Mouse (Mus musculus): ENCODE measurements around the gene Afg1l.

Gene Afg1l

DNA sequence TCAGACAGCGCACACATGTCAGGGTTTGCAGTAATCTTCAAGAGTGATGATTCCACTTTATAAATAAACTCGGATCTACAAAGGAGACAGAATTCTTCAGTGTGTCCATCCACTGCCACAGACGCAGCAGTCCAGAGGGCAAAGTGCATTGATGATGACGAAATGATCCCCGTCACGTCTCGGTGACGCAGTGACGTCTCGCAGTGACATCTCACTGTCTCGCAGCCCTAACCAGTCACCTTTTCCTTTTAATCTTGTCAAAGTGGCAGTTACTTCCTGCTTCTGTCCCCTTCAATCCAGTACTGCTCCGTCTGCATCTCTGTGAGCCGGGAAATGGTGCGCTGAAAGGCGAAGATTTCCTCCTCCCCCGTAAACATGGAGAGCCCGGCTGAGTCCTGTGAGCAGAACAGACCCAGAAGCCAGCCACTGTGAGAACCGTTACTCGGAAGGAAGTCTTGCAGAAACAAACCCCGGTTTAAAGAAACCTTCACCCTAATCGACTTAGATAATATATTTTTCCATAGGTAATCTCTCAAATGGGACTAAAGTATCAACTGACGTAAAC lies 165.1 kb downstream of the Afg1l start:
- in situ Hi-C loops (cut with MboI; ENCODE audit: low pct_unique_long_range_greater_than_20kb in 1 of 2, low sequenced_read_pairs in 2 of 2, unreplicated experiment in 1 of 2), result loop anchor here (5.0 to 25.0 kb wide), 3 partner anchors 274 to 424 kb away; partner anchors contain the start of genes Nr2e1 (in 1 of the 2) and Ostm1 (in 1 of the 2)

DNA sequence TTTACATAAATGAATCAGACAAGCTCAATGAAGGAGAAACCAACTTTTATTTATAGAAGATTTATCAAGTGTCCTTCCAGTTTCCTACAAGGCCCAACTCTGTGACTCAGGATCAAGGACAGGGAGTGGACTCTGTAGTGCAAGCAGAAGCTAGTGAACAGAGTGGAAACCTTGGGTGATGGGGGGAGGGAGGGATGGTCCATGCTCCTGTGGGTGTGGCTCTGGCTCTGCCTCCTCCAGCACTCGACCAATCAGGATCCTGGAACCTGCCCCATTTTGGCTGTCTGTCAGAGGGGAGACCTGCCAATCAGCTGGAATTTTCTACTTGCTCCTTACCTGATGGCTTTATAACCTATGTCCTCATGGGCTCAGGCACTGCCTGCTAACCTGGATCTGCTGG lies 165.8 kb downstream of the Afg1l start:
- in situ Hi-C loops (cut with MboI; ENCODE audit: low pct_unique_long_range_greater_than_20kb in 1 of 2, low sequenced_read_pairs in 2 of 2, unreplicated experiment in 1 of 2), result loop anchor here (5.0 to 25.0 kb wide), 3 partner anchors 275 to 425 kb away; partner anchors contain the start of genes Nr2e1 (in 1 of the 2) and Ostm1 (in 1 of the 2)

DNA sequence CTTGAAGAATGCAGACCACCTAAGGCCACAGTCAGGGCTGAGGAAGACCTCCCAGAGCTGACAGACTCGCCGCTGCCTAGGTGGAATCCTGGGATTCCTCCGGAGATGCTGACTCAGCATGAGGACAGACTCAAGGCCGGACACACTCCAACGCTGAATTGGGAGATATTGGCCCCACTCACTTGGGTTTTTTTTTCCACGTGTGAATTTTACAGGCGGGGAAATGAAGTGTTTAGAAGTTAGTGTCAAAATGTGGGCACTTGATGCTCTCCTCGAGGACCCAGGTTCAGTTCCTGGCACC lies 169.7 kb downstream of the Afg1l start:
- in situ Hi-C loops (cut with MboI; ENCODE audit: low pct_unique_long_range_greater_than_20kb in 1 of 2, low sequenced_read_pairs in 2 of 2, unreplicated experiment in 1 of 2), result loop anchor here (10.0 to 25.0 kb wide), 4 partner anchors 279 to 429 kb away; partner anchors contain the start of genes Nr2e1 (in 1 of the 2) and Ostm1 (in 1 of the 2)

DNA sequence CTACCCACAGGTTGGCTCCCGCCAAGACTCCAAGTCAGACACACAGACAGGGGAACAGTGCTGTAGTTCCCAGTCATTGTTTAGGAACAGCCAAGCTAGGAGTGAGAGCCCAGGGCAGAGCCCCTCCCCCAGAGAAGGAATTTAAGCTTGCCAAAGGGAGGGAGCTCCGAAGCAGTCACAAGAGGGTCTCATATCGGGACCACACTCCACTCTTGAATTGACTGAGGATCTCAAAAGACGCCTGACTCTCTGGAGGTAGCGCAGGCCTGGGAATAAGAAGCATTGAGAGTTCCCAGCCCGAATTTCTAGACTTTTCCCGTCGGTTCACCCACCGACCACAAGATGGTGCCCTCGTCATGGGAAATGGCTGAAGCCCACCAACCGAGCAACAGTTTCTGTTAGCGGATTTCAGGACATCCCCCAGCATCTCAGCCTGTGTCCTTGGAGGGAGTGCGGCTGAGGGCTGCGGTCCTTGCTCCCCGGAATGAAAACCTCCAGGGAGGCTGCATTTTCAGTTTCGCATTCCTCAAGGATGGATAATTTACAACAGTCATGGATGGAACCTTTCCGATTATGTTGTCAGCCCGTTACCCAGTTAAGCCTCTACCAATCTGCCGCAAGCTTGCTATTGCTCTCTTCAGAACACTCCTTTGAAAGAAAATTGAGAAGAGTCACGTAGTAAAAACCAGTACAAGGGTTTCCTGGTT lies 170.2 kb downstream of the Afg1l start:
- in situ Hi-C loops (cut with MboI; ENCODE audit: low pct_unique_long_range_greater_than_20kb in 1 of 2, low sequenced_read_pairs in 2 of 2, unreplicated experiment in 1 of 2), result loop anchor here (10.0 to 25.0 kb wide), 4 partner anchors 279 to 429 kb away; partner anchors contain the start of genes Nr2e1 (in 1 of the 2) and Ostm1 (in 1 of the 2)

DNA sequence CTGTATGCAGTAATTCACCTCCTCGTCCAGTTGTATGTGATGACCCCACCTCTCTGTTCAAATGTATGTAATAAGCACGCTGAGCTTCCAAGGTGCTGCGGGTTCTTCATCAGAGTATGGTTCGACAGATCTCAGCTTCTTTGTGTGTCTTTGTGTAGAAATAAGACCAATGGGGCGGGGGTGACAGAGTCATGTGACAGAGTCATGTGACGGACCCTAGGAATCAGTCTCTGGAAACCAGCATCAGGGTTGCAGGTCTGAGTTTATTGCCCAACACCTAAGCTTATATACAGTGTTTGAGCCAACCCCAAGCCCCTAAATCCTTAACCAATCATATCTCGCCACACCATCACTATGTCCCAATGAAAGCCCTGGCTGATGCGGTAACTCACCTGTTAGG lies 171.9 kb downstream of the Afg1l start:
- in situ Hi-C loops (cut with MboI; ENCODE audit: low pct_unique_long_range_greater_than_20kb in 1 of 2, low sequenced_read_pairs in 2 of 2, unreplicated experiment in 1 of 2), result loop anchor here (10.0 to 25.0 kb wide), 4 partner anchors 281 to 431 kb away; partner anchors contain the start of genes Nr2e1 (in 1 of the 2) and Ostm1 (in 1 of the 2)

DNA sequence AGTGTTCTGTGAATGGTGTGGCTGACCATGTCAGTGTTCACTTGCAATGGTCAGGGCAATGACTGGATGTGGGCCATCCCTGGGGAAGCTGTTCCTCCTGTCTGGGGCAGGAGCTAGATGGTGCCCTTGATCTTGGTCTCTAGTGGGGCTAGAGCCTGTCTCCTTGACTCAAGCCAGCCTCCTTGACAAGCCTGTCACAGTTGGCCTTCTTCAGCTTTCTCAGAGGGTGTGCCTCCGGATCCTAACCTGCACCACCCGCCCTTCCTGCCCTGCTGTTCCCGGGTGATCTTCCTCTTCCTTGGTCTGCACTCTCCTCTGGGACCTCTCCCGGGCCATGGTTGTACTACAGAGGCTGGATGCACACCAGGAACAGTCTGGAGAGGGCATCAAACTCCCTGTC lies 177.6 kb downstream of the Afg1l start:
- in situ Hi-C loops (cut with MboI; ENCODE audit: low pct_unique_long_range_greater_than_20kb in 1 of 2, low sequenced_read_pairs in 2 of 2, unreplicated experiment in 1 of 2), result loop anchor here (10.0 to 25.0 kb wide), 4 partner anchors 286 to 436 kb away; partner anchors contain the start of genes Nr2e1 (in 1 of the 2) and Ostm1 (in 1 of the 2)

DNA sequence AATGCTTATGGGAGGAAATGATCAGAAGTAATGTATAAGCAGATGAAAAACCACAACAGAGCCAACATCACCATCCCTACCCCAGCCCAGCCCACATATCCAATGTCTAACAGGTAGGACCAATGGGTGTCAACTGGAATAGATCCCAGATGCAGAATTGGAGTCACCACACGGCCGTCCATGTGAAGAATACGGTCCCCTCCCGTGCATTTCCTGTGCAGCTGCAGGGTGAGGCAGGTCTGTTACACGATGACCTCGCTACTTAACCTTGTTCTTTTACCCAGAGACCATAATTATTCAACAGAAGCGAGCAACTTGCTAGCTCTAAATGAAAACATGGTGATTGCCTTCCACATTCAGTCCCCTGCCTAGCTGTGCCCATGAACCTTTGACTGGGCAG lies 178.4 kb downstream of the Afg1l start:
- in situ Hi-C loops (cut with MboI; ENCODE audit: low pct_unique_long_range_greater_than_20kb in 1 of 2, low sequenced_read_pairs in 2 of 2, unreplicated experiment in 1 of 2), result loop anchor here (5.0 to 25.0 kb wide), 12 partner anchors 163 to 588 kb away; partner anchors contain the start of genes Ccdc162 (in 1 of the 2), Cep57l1 (in 1 of the 2), Nr2e1 (in 1 of the 2) and Ostm1 (in 1 of the 2)

DNA sequence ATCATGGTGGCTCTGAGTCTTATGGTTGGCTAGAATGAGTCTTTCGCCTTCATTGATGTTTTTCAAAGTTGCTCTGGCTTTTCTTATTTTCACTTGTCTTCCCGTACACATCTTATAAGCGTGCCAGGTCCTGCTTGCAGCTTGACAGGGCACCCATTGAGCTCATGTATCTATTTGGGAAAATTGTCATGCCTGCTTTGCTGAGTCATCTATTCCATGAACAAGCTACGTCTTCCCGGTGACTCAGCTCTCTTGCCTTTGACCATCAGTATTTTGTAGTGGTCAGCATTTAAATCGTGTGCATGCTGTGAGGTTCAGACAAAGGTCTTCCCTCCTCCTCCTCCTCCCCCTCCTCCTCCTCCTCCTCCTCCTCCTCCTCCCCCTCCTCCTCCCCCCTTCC lies 178.9 kb downstream of the Afg1l start:
- in situ Hi-C loops (cut with MboI; ENCODE audit: low pct_unique_long_range_greater_than_20kb in 1 of 2, low sequenced_read_pairs in 2 of 2, unreplicated experiment in 1 of 2), result loop anchor here (5.0 to 25.0 kb wide), 8 partner anchors 162 to 587 kb away; partner anchors contain the start of genes Ccdc162 (in 1 of the 2), Cep57l1 (in 1 of the 2) and Sesn1 (in 1 of the 2)

DNA sequence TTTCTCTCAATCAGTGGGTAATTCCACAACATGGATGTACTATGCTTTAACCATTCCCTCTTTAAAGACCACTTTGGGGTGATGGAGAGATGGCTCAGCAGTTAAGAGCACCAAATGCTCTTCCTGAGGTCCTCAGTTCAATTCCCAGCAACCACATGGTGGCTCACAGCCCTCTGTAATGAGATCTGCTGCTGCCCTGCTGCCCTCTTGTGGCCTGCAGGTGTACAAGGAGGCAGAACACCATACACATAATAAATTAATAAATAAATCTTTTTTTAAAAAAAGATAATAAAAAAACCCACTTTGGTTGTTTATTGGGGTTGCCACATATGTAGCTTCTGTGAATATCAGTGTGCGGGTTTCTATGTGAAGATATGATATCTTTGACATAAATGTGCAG lies 180.4 kb downstream of the Afg1l start:
- in situ Hi-C loops (cut with MboI; ENCODE audit: low pct_unique_long_range_greater_than_20kb in 1 of 2, low sequenced_read_pairs in 2 of 2, unreplicated experiment in 1 of 2), result loop anchor here (5.0 to 25.0 kb wide), 8 partner anchors 161 to 586 kb away; partner anchors contain the start of genes Ccdc162 (in 1 of the 2), Cep57l1 (in 1 of the 2) and Sesn1 (in 1 of the 2)

DNA sequence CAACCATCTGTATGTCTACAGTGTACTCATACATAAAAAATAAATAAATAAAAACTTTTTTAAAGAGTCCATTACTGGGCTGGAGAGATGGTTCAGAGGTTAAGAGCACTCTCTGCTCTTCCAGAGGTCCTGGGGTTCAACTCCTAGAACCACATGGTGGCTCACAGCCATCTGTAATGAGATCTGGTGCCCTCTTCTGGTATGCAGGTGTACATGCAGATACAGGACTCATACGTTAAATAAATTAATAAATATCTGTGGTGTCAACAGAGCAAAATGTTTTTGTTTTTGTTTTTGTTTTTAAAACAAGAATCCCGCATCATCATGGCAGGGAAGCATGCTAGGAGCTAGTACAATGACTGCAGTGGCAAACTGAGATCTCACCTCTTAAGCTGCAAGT lies 181.3 kb downstream of the Afg1l start:
- in situ Hi-C loops (cut with MboI; ENCODE audit: low pct_unique_long_range_greater_than_20kb in 1 of 2, low sequenced_read_pairs in 2 of 2, unreplicated experiment in 1 of 2), result loop anchor here (5.0 to 25.0 kb wide), 8 partner anchors 160 to 585 kb away; partner anchors contain the start of genes Ccdc162 (in 1 of the 2), Cep57l1 (in 1 of the 2) and Sesn1 (in 1 of the 2)

DNA sequence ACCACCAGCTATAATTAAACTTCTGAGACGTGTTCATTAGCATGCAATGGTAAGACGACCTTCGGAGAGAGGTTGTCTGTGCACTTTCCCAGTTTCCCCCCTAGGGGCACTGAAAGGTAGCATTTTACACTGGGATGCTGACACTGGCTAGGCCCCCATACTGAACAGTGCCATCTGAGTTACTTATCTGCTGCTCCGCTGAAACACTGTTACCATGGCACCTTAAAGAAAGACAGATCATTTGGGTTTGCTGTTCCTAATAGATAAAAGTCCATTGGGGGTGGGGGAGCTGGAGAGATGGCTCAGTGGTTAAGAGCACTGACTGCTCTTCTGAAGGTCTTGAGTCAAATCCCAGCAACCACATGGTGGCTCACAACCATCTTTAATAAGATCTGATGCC lies 181.8 kb downstream of the Afg1l start:
- in situ Hi-C loops (cut with MboI; ENCODE audit: low pct_unique_long_range_greater_than_20kb in 1 of 2, low sequenced_read_pairs in 2 of 2, unreplicated experiment in 1 of 2), result loop anchor here (5.0 to 25.0 kb wide), 8 partner anchors 159 to 584 kb away; partner anchors contain the start of genes Ccdc162 (in 1 of the 2), Cep57l1 (in 1 of the 2) and Sesn1 (in 1 of the 2)

DNA sequence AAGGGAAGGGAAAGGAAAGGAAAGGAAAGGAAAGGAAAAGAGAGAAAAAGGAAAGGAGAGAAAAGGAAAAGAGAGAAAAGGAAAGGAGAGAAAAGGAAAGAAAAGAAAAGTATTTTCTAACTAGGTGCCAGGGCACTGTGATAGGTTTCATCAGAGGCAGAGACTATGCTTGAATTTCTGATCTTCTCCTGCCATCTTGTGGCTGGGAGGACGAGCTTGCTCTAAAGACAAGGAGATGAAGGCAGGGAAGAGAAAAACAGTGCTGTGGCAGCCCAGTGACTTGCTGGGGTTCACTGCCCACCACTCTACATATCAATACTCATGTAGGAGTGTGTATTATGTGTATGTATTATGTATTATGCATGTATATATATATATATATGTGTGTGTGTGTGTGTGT lies 183.3 kb downstream of the Afg1l start:
- in situ Hi-C loops (cut with MboI; ENCODE audit: low pct_unique_long_range_greater_than_20kb in 1 of 2, low sequenced_read_pairs in 2 of 2, unreplicated experiment in 1 of 2), result loop anchor here (5.0 to 25.0 kb wide), 8 partner anchors 158 to 583 kb away; partner anchors contain the start of genes Ccdc162 (in 1 of the 2), Cep57l1 (in 1 of the 2) and Sesn1 (in 1 of the 2)

DNA sequence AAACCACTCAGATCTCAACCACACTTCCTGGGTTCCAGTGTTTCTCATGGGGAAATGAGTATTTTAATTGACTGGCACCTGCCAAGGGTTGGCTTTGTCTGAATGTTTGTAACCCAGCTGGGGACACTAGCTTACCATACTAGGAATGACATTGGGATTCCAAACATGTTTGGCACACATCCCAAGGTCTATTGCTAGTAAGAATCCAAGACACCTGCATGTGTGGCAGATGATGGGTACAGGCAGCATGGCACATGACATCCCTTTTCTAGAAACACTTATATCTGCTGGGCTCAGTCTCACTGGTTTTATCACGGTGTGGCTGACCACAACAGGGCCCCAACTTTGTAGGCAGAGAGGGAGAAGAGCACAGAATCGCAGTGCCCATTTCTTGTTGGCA lies 184.0 kb downstream of the Afg1l start:
- in situ Hi-C loops (cut with MboI; ENCODE audit: low pct_unique_long_range_greater_than_20kb in 1 of 2, low sequenced_read_pairs in 2 of 2, unreplicated experiment in 1 of 2), result loop anchor here (10.0 to 25.0 kb wide), 6 partner anchors 157 to 582 kb away; partner anchors contain the start of genes Ccdc162 (in 1 of the 2), Cep57l1 (in 1 of the 2) and Sesn1 (in 1 of the 2)

DNA sequence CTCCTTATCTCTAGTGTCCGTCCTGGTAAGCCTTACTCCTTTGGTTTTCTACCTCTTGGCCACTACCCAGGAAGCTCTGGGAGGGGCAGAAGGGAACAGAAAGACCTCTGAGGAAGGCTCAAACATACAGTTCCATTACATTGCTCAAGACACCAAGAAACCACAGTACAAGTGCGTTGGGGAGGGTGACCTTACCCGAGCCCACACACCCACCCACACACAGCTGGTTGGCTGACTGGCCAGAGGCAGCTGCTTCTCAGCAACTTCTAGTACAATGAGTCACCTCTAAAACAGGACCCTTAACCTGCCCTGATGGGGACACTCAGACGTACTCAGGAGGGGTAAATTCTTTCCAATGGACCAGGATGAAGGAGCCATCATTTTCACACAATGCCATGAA lies 184.5 kb downstream of the Afg1l start:
- in situ Hi-C loops (cut with MboI; ENCODE audit: low pct_unique_long_range_greater_than_20kb in 1 of 2, low sequenced_read_pairs in 2 of 2, unreplicated experiment in 1 of 2), result loop anchor here (10.0 to 25.0 kb wide), 6 partner anchors 157 to 582 kb away; partner anchors contain the start of genes Ccdc162 (in 1 of the 2), Cep57l1 (in 1 of the 2) and Sesn1 (in 1 of the 2)

DNA sequence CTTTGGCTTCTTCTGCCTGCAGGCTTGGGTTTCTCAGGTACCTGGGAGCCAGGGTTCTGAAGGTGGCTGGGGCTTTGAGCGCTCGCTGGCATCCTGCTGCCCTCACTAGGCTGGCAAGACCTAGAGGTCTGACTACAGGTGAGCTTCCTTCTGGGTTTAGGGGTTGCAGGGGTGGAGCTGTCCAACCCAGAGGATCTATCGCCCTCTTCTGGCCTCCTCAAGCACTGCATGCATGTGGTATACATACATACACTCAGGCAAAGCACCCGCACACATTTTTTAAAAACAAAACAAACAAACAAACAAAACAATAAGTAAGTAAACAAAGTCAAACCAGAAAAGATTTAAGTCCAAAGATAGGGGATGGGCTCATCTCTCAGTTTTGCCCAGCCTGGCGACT lies 187.0 kb downstream of the Afg1l start:
- in situ Hi-C loops (cut with MboI; ENCODE audit: low pct_unique_long_range_greater_than_20kb in 1 of 2, low sequenced_read_pairs in 2 of 2, unreplicated experiment in 1 of 2), result loop anchor here (10.0 to 25.0 kb wide), 6 partner anchors 154 to 579 kb away; partner anchors contain the start of genes Ccdc162 (in 1 of the 2), Cep57l1 (in 1 of the 2) and Sesn1 (in 1 of the 2)

DNA sequence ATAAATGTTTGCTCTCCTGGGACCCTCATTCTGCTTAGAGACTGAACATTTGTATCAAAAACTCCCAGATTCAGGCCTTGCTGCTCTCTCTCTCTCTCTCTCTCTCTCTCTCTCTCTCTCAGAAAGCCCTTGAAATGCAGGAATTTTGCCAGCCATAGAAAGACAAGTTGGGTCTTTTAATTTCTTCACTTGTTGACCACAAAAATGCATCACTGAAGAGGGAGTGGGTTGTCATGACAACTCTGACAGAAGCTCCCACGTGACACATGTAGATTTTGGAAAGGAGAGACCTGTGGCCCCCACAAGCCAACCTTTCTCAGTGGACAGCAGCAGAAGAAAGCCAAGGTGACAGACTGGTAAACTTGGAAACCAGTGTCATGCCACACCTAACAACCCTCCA lies 190.7 kb downstream of the Afg1l start:
- in situ Hi-C loops (cut with MboI; ENCODE audit: low pct_unique_long_range_greater_than_20kb in 1 of 2, low sequenced_read_pairs in 2 of 2, unreplicated experiment in 1 of 2), result loop anchor here (25.0 kb wide), 3 partner anchors 150 to 575 kb away; partner anchors contain the start of genes Ccdc162 (in 1 of the 2), Cep57l1 (in 1 of the 2) and Sesn1 (in 1 of the 2)

DNA sequence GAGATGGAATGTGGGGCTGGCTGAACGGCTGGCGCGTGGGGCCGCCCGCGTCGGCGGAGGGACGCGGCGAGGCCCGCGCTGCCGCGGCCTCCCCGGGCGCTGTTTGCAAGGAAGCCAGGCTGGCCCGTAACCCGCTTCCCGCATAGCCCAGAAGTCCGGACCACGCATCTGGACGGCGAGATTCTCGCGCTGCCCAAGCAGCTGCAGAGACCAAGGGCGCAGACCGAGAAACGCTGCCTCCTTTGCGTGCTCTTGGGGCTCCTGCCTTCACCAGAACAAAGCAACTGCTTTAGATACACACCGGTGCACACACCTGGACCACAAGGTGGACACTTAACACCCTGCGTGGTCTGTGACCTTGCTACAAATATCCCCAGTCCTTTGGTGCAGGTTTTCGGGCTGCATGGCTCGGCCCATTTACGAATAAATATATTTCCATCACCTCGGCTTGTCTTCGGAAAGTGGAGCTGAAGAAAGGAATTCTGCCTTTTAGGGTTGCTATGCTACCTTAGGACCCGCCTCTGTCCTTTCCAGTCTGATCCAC lies 200.0 kb downstream of the Afg1l start:
- in situ Hi-C loops (cut with MboI; ENCODE audit: low pct_unique_long_range_greater_than_20kb in 1 of 2, low sequenced_read_pairs in 2 of 2, unreplicated experiment in 1 of 2), result loop anchor here (25.0 kb wide), 3 partner anchors 141 to 566 kb away; partner anchors contain the start of genes Ccdc162 (in 1 of the 2), Cep57l1 (in 1 of the 2) and Sesn1 (in 1 of the 2)

All from mouse embryonic stem cell (cell line).